Mouse (Mus musculus): Measurements from ENCODE around the gene Olfr1465. TPM values are rescaled to one million over a fixed set of nuclear protein-coding genes. Genes with fewer than 3 reads are reported as not detected.

The Olfr1465 gene
- not detected in 2 replicates for polyA plus RNA-seq (2015; fragmentation: Nextera tagmentation; extraction: Ambion mirVana)

DNA sequence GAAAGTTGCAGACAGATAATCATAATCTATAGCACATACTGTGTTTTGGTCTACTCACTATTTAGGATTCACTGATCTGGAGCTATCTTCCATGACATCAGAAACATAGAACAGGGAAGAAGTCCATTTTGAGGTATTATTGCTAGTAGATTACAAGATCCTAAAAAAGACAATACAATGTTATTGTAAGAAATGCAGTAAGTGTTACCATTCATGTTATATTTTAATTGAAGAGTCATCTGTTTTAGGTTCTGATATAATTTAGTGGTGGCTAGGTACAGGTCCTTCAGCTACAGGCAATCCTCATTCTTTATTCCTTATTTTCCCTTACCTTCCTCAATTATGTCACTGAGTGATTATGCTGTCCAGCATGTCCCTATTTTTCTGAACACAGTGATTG is at the start of gene Olfr1465:
Gene Olfr1465 (minus strand): TSS at position 101 of the 400 bp plus-strand sequence.
- H3K27me3 ChIP-seq (replicated peaks), result no peaks in the 10 kb centered on the region
- H3K9me3 ChIP-seq, result no peaks in the 10 kb centered on the region
- no peak within 1 kb of the TSS for H3K27ac ChIP-seq
- no peaks in the 10 kb centered on the region for H3K36me3 ChIP-seq
- H3K4me1 ChIP-seq, result no peaks in the 10 kb centered on the region
- no peak within 1 kb of the TSS for H3K4me3 ChIP-seq (replicated peaks)
- H3K4me2 ChIP-seq, result no peak within 1 kb of the TSS
- H3K9ac ChIP-seq, result no peak within 1 kb of the TSS
- no peak for ATAC-seq (ENCODE audit: insufficient read depth, low FRiP score, low read depth)

GRCm38 (mm10) chr19:13361936-13362335 is 46.6 kb upstream of the Olfr1465 start, which contains the start of gene Olfr1467:
TSS of gene Olfr1467 (plus strand) at chr19:13362236.
- Histone ChIP-seq H3K4me2 (no peak within 1 kb of the TSS), H3K9me3 (no peaks in the 10 kb centered on the region), H3K36me3 (no peaks in the 10 kb centered on the region), H3K4me1 (no peaks in the 10 kb centered on the region), H3K27me3 (replicated peaks) (no peaks in the 10 kb centered on the region), H3K27ac (no peak within 1 kb of the TSS), H3K9ac (no peak within 1 kb of the TSS), H3K4me3 (replicated peaks) (no peak within 1 kb of the TSS)
- ATAC-seq (ENCODE audit: insufficient read depth, low FRiP score, low read depth), result no peak
- WGBS, result 76% methylated on average over 2 of the region's 2 CpGs

GRCm38 (mm10) chr19:13338562-13338961 is 23.2 kb upstream of the Olfr1465 start, which contains the start of gene Olfr1466:
TSS of gene Olfr1466 (plus strand) at chr19:13338862.
- H3K27ac ChIP-seq, result no peak within 1 kb of the TSS
- no peaks in the 10 kb centered on the region for H3K4me1 ChIP-seq
- 75% methylated on average over 2 of the region's 2 CpGs for WGBS

More at GRCm38 (mm10) chr19:13338562-13338961, 23.2 kb upstream of the Olfr1465 start, which contains the start of gene Olfr1466:
- no peak within 1 kb of the TSS for H3K4me3 ChIP-seq (replicated peaks)
- no peaks in the 10 kb centered on the region for H3K9me3 ChIP-seq
- no peaks in the 10 kb centered on the region for H3K36me3 ChIP-seq
- no peak within 1 kb of the TSS for H3K9ac ChIP-seq
- no peak within 1 kb of the TSS for H3K4me2 ChIP-seq
- no peak for ATAC-seq (ENCODE audit: insufficient read depth, low FRiP score, low read depth)
- no peaks in the 10 kb centered on the region for H3K27me3 ChIP-seq (replicated peaks)

Other genes starting within 250 kb of the Olfr1465 start
- not detected in 2 replicates for gene Olfr1457, start 217.7 kb downstream of the Olfr1465 start, polyA plus RNA-seq (2015; fragmentation: Nextera tagmentation; extraction: Ambion mirVana)
- gene Olfr1458, start 208.8 kb downstream of the Olfr1465 start, polyA plus RNA-seq (2015; fragmentation: Nextera tagmentation; extraction: Ambion mirVana), result not detected in 2 replicates
- gene Olfr1459, start 166.0 kb downstream of the Olfr1465 start, polyA plus RNA-seq (2015; fragmentation: Nextera tagmentation; extraction: Ambion mirVana), result not detected in 2 replicates
- gene Olfr1461, start 152.5 kb downstream of the Olfr1465 start, polyA plus RNA-seq (2015; fragmentation: Nextera tagmentation; extraction: Ambion mirVana), result not detected in 2 replicates
- not detected in 2 replicates for gene Olfr1462, start 129.8 kb downstream of the Olfr1465 start, polyA plus RNA-seq (2015; fragmentation: Nextera tagmentation; extraction: Ambion mirVana)
- not detected in 2 replicates for gene Olfr1463, start 84.2 kb downstream of the Olfr1465 start, polyA plus RNA-seq (2015; fragmentation: Nextera tagmentation; extraction: Ambion mirVana)
- gene Olfr1466, start 23.3 kb upstream of the Olfr1465 start, polyA plus RNA-seq (2015; fragmentation: Nextera tagmentation; extraction: Ambion mirVana), result not detected in 2 replicates
- gene Olfr1467, start 46.7 kb upstream of the Olfr1465 start, polyA plus RNA-seq (2015; fragmentation: Nextera tagmentation; extraction: Ambion mirVana), result not detected in 2 replicates
- not detected in 2 replicates for gene Olfr1469, start 92.3 kb upstream of the Olfr1465 start, polyA plus RNA-seq (2015; fragmentation: Nextera tagmentation; extraction: Ambion mirVana)
- not detected in 2 replicates for gene Olfr1471, start 127.9 kb upstream of the Olfr1465 start, polyA plus RNA-seq (2015; fragmentation: Nextera tagmentation; extraction: Ambion mirVana)
- gene Olfr1472, start 140.5 kb upstream of the Olfr1465 start, polyA plus RNA-seq (2015; fragmentation: Nextera tagmentation; extraction: Ambion mirVana), result not detected in 2 replicates
- gene Olfr1474, start 154.0 kb upstream of the Olfr1465 start, polyA plus RNA-seq (2015; fragmentation: Nextera tagmentation; extraction: Ambion mirVana), result not detected in 2 replicates
- gene Olfr1475, start 164.7 kb upstream of the Olfr1465 start, polyA plus RNA-seq (2015; fragmentation: Nextera tagmentation; extraction: Ambion mirVana), result not detected in 2 replicates
- not detected in 2 replicates for gene Olfr1477, start 185.0 kb upstream of the Olfr1465 start, polyA plus RNA-seq (2015; fragmentation: Nextera tagmentation; extraction: Ambion mirVana)
- gene Olfr1480, start 212.4 kb upstream of the Olfr1465 start, polyA plus RNA-seq (2015; fragmentation: Nextera tagmentation; extraction: Ambion mirVana), result not detected in 2 replicates